Mouse (Mus musculus) liver, adult 2 months (tissue): ENCODE measurements around the gene Msto1. TPM values are rescaled to one million over a fixed set of nuclear protein-coding genes. Genes with fewer than 3 reads are reported as not detected.
"Not testable (repeated sequence)": the region's sequence is repeated elsewhere in the genome, so short reads cannot be mapped to it uniquely, and the experiment has no call there.

Experiments used
- DNase-seq: peaks from one replicate; pipeline ENCODE4 v3.0.0-alpha.2; 2011; ENCODE audit warnings: low read depth, low spot score; ENCODE audit errors: extremely low read depth
- H3K27ac ChIP-seq: fragments of 200-500 bp; replicated peaks from 2 replicates; pipeline ENCODE4 v1.5.1; 2012; ENCODE audit warnings: low read depth, mild to moderate bottlenecking, control low read depth, inconsistent platforms, low read length; ENCODE audit not compliant: insufficient read depth
- H3K27me3 ChIP-seq: fragments of 200-500 bp; 2 replicates; pipeline ENCODE4 v1.6.1; 2012; ENCODE audit warnings: mild to moderate bottlenecking, moderate library complexity, low read length, inconsistent platforms; ENCODE audit not compliant: control insufficient read depth, insufficient read depth
- H3K36me3 ChIP-seq: fragments of 200-500 bp; 2 replicates; pipeline ENCODE4 v1.6.1; 2012; ENCODE audit warnings: low read length, inconsistent platforms; ENCODE audit not compliant: control insufficient read depth, insufficient read depth
- H3K4me1 ChIP-seq: fragments of 200-500 bp; 2 replicates; pipeline ENCODE4 v1.6.1; 2011; ENCODE audit warnings: low read length; ENCODE audit not compliant: control insufficient read depth, insufficient read depth
- H3K4me3 ChIP-seq: fragments of 200-500 bp; 2 replicates; pipeline ENCODE4 v1.5.1; 2011; ENCODE audit warnings: low read depth, mild to moderate bottlenecking, control low read depth, low read length, moderate library complexity; ENCODE audit not compliant: insufficient read depth
- H3K79me2 ChIP-seq: fragments of 200-500 bp; 2 replicates; pipeline ENCODE4 v1.6.1; 2012; ENCODE audit warnings: inconsistent platforms, mild to moderate bottlenecking, low read length, moderate library complexity; ENCODE audit not compliant: control insufficient read depth, insufficient read depth
- H3K9ac ChIP-seq: fragments of 200-500 bp; 2 replicates; pipeline ENCODE4 v1.6.1; 2012; ENCODE audit warnings: low read depth, mild to moderate bottlenecking, control low read depth, inconsistent platforms, low read length
- CTCF ChIP-seq: fragments of 200-500 bp; IDR thresholded peaks from 2 replicates; pipeline ENCODE4 v1.5.1; 2011; ENCODE audit warnings: low read depth, low read length, control low read depth
- POLR2A ChIP-seq: fragments of 200-500 bp; IDR thresholded peaks from 2 replicates; pipeline ENCODE4 v1.6.1; 2011; ENCODE audit warnings: low read length, control low read depth; ENCODE audit not compliant: insufficient read depth; ENCODE audit errors: extremely low read depth
- WGBS: fragments of 180-500 bp; shearing (Covaris S2); methylation state at CpG from one replicate; pipeline ENCODE4 v1.1.7; 2018; 5-methylcytosine and 5-hydroxymethylcytosine counted together
- polyA plus RNA-seq: library from polyadenylated mRNA; depleted of rRNA; stranded (reverse); fragments of >200 nt; gene quantifications from 2 replicates; pipeline ENCODE4 v1.2.3, GENCODE M21; 2012; rRNA removed
- total RNA-seq: library from RNA; depleted of rRNA; stranded (reverse); fragments of >200 nt; gene quantifications from 2 replicates; pipeline ENCODE4 v1.2.3, GENCODE M21; 2014; rRNA removed

The Msto1 gene
- total RNA-seq = 5.6 and 7.4 TPM in 2 replicates
- polyA plus RNA-seq = 12.1 and 15.4 TPM in 2 replicates

DNA sequence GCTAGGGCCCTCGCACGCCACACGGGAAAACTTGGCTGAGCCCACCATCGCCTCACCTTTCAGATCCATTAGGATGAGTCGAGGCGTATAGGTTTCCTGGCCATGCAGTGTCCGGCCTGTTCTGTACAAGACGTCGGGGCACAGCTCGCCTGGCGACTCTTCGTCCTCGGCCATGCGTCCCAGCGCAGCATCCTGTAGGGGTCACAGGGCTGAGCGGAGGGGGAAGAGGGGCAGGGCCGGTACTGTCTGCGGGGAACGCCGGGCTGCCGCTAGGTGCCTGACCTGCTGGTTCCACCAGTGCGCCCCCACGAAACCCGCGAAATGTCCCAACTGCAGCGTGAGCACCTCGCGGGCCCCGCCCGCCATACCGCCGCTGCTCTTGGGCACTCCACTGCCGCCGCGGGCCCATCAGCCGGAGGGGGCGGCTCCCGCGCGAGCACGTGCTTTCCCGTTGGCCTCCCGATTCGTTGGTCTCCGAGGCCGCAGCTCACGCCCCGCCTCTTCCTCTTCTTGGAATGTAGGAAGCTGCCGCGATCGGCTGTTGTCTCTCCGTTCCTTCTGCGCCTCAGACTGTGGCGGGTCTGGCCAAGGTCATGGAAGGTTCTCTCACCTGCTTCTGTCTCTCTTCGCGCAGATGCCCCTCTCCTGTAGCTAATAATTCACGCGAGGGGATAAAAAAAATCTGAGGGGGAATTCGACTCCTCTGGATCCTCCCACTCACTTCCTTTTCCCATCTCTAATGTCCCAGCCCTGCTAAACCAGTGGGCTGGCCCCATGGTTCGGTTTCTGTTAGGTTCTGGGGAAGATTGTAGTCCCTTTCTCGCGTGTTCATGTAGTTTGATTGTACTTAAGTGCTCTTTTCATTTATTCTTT is at the start of gene Msto1:
Msto1 (minus strand) TSS at position 489 of the 873 bp plus-strand sequence.
- peak within 1 kb of the TSS; percentile 71 for H3K4me3 ChIP-seq
- H3K27me3 ChIP-seq = no peaks in the 10 kb centered on the region
- peak; percentile 80 for DNase-seq
- peak within 1 kb of the TSS; percentile 72 for H3K9ac ChIP-seq
- TF ChIP-seq CTCF (no peak), POLR2A (peak; percentile 80)
- peaks cover 4% of the 10 kb centered on the region; the same call in 1 of the 2 replicates for H3K4me1 ChIP-seq
- peak within 1 kb of the TSS; percentile 86 for H3K27ac ChIP-seq
- WGBS = under 1% methylated on average over 62 of the region's 62 CpGs
- peaks cover 5% of the 10 kb centered on the region; the same call in 1 of the 2 replicates for H3K36me3 ChIP-seq
- no peaks in the 10 kb centered on the region for H3K79me2 ChIP-seq

DNA sequence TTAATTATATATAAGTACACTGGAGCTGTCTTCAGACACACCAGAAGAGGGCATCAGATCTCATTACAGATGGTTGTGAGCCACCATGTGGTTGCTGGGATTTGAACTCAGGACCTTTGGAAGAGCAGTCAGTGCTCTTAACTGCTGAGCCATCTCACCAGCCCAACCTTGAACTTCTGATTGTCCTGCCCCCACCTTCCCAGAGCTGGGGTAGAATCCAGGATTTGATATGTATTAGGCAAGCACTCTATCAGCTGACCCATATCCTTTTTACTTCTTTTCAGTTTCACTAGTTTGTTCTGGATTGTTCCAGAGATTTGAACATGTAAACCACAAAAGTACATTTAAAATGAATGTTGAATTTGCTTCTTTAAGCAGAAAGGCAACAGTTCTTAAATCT is 49.4 kb upstream of the Msto1 start:
- not testable (repeated sequence) for H3K4me1 ChIP-seq, H3K36me3 ChIP-seq, H3K9ac ChIP-seq, H3K27me3 ChIP-seq, H3K27ac ChIP-seq, H3K4me3 ChIP-seq
- peaks cover 39% of the 10 kb centered on the region for H3K79me2 ChIP-seq
- DNase-seq = peak; percentile 77

GRCm38 (mm10) chr3:88953736-88954135 is 39.9 kb upstream of the Msto1 start:
- H3K27me3 ChIP-seq = no peaks in the 10 kb centered on the region
- H3K9ac ChIP-seq = no peak overlapping the region
- H3K4me3 ChIP-seq = no peak overlapping the region
- DNase-seq = no peak
- H3K4me1 ChIP-seq = peaks cover 14% of the 10 kb centered on the region; the same call in 1 of the 2 replicates
- no peaks in the 10 kb centered on the region for H3K36me3 ChIP-seq
- H3K79me2 ChIP-seq = peaks cover 13% of the 10 kb centered on the region; the same call in 1 of the 2 replicates
- no peak overlapping the region for H3K27ac ChIP-seq
- TF ChIP-seq POLR2A = no peak

DNA sequence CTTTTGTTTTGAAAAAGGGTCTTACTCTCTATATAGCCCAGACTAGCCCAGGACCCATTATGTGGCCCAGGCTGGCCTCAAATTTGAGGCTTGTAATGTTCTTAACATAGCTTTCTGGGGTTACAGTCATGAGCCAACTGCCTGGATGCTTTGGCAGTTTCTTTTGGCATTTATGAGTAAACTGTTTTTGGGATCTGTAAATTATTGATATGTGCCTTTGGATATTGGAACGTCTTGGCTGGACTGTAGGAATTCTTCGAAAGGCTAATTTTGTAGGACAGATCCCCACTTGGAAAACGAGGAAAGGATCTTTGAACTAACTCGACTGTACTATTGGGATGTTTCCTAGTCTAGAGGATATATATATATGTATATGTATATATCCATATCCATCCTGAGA is 39.4 kb upstream of the Msto1 start:
- Histone ChIP-seq H3K4me1 (peaks cover 14% of the 10 kb centered on the region; the same call in 1 of the 2 replicates), H3K27me3 (no peaks in the 10 kb centered on the region), H3K36me3 (no peaks in the 10 kb centered on the region), H3K4me3 (no peak overlapping the region), H3K27ac (no peak overlapping the region), H3K79me2 (peaks cover 13% of the 10 kb centered on the region; the same call in 1 of the 2 replicates), H3K9ac (no peak overlapping the region)
- peak; percentile 83 for DNase-seq
- WGBS = 12% methylated on average over 4 of the region's 4 CpGs
- TF ChIP-seq POLR2A (no peak), CTCF (no peak)

DNA sequence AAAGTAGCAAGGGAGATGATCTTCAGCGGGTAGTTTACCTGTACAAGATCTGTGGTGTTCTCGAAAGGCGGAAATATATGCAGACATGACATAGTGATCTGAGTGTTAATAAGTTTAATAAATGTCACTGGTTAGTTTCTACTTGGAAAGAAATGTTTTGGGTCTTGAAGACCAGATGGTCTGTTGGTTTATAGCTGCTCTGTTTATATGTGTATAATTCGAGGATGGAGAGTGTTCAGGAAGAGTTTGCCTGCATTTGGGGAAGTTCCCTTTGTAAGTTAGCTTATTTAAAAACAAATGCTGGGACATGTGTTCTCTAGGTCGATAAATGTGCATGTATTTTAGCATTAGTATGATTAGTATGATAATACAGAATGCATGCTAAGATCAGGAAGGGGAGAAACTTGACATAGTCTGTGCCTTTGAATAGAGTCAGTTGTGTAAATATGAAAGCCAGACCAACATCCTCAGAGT is 37.6 kb upstream of the Msto1 start:
- H3K27ac ChIP-seq = peak overlapping the region; percentile 98
- H3K4me3 ChIP-seq = peak overlapping the region; percentile 97
- no peak for DNase-seq
- no peak for TF ChIP-seq POLR2A
- peaks cover 16% of the 10 kb centered on the region for H3K4me1 ChIP-seq
- 1% methylated on average over 5 of the region's 5 CpGs for WGBS
- H3K36me3 ChIP-seq = no peaks in the 10 kb centered on the region
- peak overlapping the region; percentile 99 for H3K9ac ChIP-seq
- no peaks in the 10 kb centered on the region for H3K27me3 ChIP-seq
- peaks cover 7% of the 10 kb centered on the region; the same call in 1 of the 2 replicates for H3K79me2 ChIP-seq
